In the genomic region with DNA sequence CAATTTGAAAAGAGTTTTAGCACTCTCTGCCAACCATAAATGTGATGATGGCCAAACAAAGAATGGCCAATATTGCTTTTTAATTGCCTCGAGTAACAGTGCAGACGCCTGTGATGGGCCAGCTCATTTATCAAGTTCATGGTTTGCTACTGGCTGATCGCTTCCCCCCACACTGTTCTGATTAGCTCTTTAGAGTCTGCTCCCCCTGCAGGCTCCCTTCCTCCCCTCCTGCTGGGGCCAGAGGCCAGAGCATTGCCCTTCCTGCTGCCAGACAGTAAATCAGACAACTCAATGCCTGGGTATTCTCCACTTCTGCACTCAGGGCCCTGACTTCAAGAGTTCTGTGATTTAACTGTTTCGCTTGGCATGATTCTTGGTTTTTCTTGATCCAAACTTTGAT, we compare ENCODE assay signal across 14 mouse cellular contexts.
DNase-seq lines count a peak whose midpoint lies in the region; ATAC-seq lines count a peak whose summit lies in the region.
"Had no signal": no experiment of that assay in that cellular context is flagged by ENCODE, and none has a peak within 500 bp of the region (broad histone marks: within the 10 kb centered on the region; RNA-seq: fewer than 3 reads in every experiment).

No protein-coding gene starts in this region.

- ATAC-seq in hindbrain, embryonic 15.5 days (ENCODE audit: low FRiP score, low read depth), result peak; percentile 68; the same call in 1 of the 2 replicates
- no peak for ATAC-seq in granulocyte monocyte progenitor cell, adult 5-6 weeks (replicated peaks; ENCODE audit: poor library complexity, severe bottlenecking)

- H3K27me3 ChIP-seq in hindbrain, embryonic 15.5 days, result no peaks in the 10 kb centered on the region
- H3K27me3 ChIP-seq: megakaryocyte, embryonic 14.5 days had no signal

- intact Hi-C loops in left cerebral cortex, postnatal 4 days (cut with DNase I), result no loop called here
- intact Hi-C loops in left cerebral cortex, postnatal 10 days (cut with DNase I), result no loop called here

- H3K27ac ChIP-seq in hindbrain, embryonic 15.5 days (replicated peaks), result no peak overlapping the region
- H3K27ac ChIP-seq: liver, embryonic 14.5 days had no signal

- H3K9me3 ChIP-seq in hindbrain, embryonic 15.5 days, result no peaks in the 10 kb centered on the region

- H3K4me1 ChIP-seq in hindbrain, embryonic 15.5 days (replicated peaks), result no peaks in the 10 kb centered on the region
- H3K4me1 ChIP-seq: megakaryocyte, embryonic 14.5 days had no signal

- no peak overlapping the region for H3K4me2 ChIP-seq in hindbrain, embryonic 15.5 days

- WGBS in hindbrain, embryonic 15.5 days, result 36% methylated on average over 4 of the region's 4 CpGs

- DNase-seq in adrenal gland, adult 2 months, result peak; percentile 18
- no peak for DNase-seq in adrenal gland, adult 18-20 months (ENCODE audit: low spot score in 2 of 2)
- peak; percentile 52 for DNase-seq in left cerebral cortex, postnatal 4 days
- DNase-seq in left cerebral cortex, postnatal 10 days (ENCODE audit: extremely low spot score in 1 of 2, low spot score in 2 of 2), result no peak
- peak; percentile 89 for DNase-seq in mesoderm, embryonic 11.5 days (ENCODE audit: low read depth, low spot score)
- DNase-seq in adipocyte (ENCODE audit: low spot score), result no peak
- DNase-seq: cerebellum, adult 8-10 months; heart, adult 11 months; heart, postnatal 14 days; thymus, postnatal 25 days had no signal

- no peak overlapping the region for H3K4me3 ChIP-seq in hindbrain, embryonic 15.5 days
- H3K4me3 ChIP-seq: megakaryocyte, embryonic 14.5 days had no signal

- H3K9ac ChIP-seq in hindbrain, embryonic 15.5 days, result no peak overlapping the region
- H3K9ac ChIP-seq: liver, embryonic 14.5 days had no signal

- H3K36me3 ChIP-seq in hindbrain, embryonic 15.5 days, result no peaks in the 10 kb centered on the region

Comparison
In these comparisons a context has a peak if more than half of its experiments do, and no peak if none do; other contexts are left out.
1. DNase-seq: peak in adrenal gland, adult 2 months (single experiment), left cerebral cortex, postnatal 4 days (single experiment) and mesoderm, embryonic 11.5 days (single experiment); none in adrenal gland, adult 18-20 months (0 of 2), left cerebral cortex, postnatal 10 days (0 of 2) and adipocyte (single experiment).